Mouse (Mus musculus) kidney, adult 2 months (tissue): ENCODE results near the gene Ccdc130. TPM values are rescaled to one million over a fixed set of nuclear protein-coding genes. Genes with fewer than 3 reads are reported as not detected.
"Not testable (repeated sequence)": the region's sequence is repeated elsewhere in the genome, so short reads cannot be mapped to it uniquely, and the experiment has no call there.

ENCODE experiments used
- DNase-seq: peaks from one replicate; pipeline ENCODE4 v3.0.0; 2021
- H3K27ac ChIP-seq: fragments of 200-500 bp; 2 replicates; pipeline ENCODE4 v1.5.1; 2012; ENCODE audit warnings: low read depth, low read length, control low read depth, inconsistent platforms; ENCODE audit not compliant: insufficient read depth
- H3K27me3 ChIP-seq: fragments of 200-500 bp; replicated peaks from 2 replicates; pipeline ENCODE4 v1.6.1; 2012; ENCODE audit warnings: mild to moderate bottlenecking, moderate library complexity, low read length, inconsistent platforms; ENCODE audit not compliant: control insufficient read depth, insufficient read depth
- H3K36me3 ChIP-seq: fragments of 200-500 bp; 2 replicates; pipeline ENCODE4 v1.6.1; 2012; ENCODE audit warnings: mild to moderate bottlenecking, moderate library complexity, low read length, inconsistent platforms; ENCODE audit not compliant: control insufficient read depth, insufficient read depth
- H3K4me1 ChIP-seq: fragments of 200-500 bp; 2 replicates; pipeline ENCODE4 v1.6.1; 2011; ENCODE audit warnings: low read length; ENCODE audit not compliant: control insufficient read depth, insufficient read depth
- H3K4me3 ChIP-seq: fragments of 200-500 bp; 2 replicates; pipeline ENCODE4 v1.5.1; 2011; ENCODE audit warnings: mild to moderate bottlenecking, low read depth, low read length, control low read depth; ENCODE audit not compliant: insufficient read depth
- CTCF ChIP-seq: fragments of 200-500 bp; conservative IDR thresholded peaks from 2 replicates; pipeline ENCODE4 v1.5.1; 2011; ENCODE audit warnings: low read depth, mild to moderate bottlenecking, control low read depth, low read length, moderate library complexity, mixed read lengths; ENCODE audit not compliant: insufficient read depth, insufficient read length
- POLR2A ChIP-seq: fragments of 200-500 bp; IDR thresholded peaks from one replicate; pipeline ENCODE4 v1.6.1; 2011; ENCODE audit warnings: low read depth, low read length, control low read depth
- WGBS: fragments of 180-500 bp; shearing (Covaris S2); methylation state at CpG from one replicate; pipeline ENCODE4 v1.1.7; 2018; 5-methylcytosine and 5-hydroxymethylcytosine counted together
- polyA plus RNA-seq: library from polyadenylated mRNA; depleted of rRNA; stranded (reverse); fragments of >200 nt; gene quantifications from 2 replicates; pipeline ENCODE4 v1.2.3, GENCODE M21; 2012

The Ccdc130 gene
- polyA plus RNA-seq, 1 experiment = 24.7 TPM

DNA sequence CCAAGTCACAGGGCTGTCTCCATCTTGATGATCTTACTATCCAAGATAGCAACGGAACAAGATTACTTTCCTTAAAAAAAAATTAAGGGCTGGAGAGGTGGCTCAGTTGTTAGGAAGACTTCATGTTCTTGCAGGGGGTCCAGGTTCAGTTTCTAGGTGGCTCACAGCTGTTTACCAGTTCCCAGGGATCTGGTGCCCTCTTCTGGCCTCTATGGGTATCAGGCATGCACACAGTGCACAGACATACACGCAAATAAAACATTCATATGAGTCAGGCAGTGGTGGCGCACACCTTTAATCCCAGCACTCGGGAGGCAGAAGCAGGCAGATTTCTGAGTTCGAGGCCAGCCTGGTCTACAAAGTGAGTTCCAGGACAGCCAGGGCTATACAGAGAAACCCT is 15.5 kb upstream of the Ccdc130 start:
- H3K27me3 ChIP-seq, H3K4me3 ChIP-seq, H3K4me1 ChIP-seq, H3K36me3 ChIP-seq, H3K27ac ChIP-seq: not testable (repeated sequence)
- TF ChIP-seq CTCF = peak; percentile 72
- 48% methylated on average over 5 of the region's 5 CpGs for WGBS
- DNase-seq = peak; percentile 60

DNA sequence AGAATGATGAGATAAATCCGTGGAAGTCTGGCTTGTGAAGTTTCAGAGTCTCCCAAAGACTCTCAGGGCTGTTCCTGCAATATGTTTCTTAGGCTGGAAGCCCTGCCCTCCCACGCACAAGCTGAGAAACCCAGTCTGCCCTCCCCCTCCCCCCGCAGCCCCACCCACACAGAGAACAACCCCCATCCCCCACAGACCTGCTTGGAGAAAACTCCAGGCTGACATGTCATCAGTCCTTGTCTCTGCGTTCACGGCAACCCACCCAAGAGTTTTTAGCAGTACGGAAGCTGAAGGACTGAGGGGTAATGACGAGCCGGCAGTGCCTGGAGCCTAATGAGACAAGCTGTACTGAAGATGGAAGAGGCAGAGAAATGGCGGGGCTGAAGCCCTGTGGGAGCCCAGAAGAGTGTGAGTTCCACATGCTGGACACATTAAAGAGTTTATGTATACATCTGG is 14.5 kb upstream of the Ccdc130 start:
- no peaks in the 10 kb centered on the region for H3K4me1 ChIP-seq
- peak overlapping the region; percentile 54 for H3K4me3 ChIP-seq
- no peak for TF ChIP-seq POLR2A
- TF ChIP-seq CTCF = no peak
- no peak overlapping the region for H3K27ac ChIP-seq
- 13% methylated on average over 9 of the region's 9 CpGs for WGBS
- no peaks in the 10 kb centered on the region for H3K27me3 ChIP-seq
- H3K36me3 ChIP-seq = no peaks in the 10 kb centered on the region
- DNase-seq = no peak

DNA sequence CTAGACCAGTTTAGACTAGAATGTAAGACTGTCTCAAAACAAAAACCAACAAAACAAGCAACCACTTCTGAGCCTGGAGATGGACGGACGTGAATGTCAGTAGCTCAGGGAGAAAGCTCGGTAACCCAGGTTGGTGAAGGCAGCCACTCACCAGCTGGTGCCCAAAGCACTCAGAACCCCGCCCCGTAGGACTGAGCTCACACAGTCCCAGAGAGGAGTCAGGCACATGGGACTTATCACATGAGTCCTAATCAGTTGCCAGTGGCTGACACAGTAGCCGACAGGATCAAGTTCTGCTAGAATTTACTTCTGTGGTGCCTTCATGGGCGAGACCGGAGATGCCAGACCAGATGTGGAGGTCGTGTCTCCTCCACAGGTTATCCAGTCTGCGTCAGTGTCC is 10.6 kb upstream of the Ccdc130 start:
- TF ChIP-seq POLR2A (no peak), CTCF (no peak)
- 62% methylated on average over 10 of the region's 10 CpGs for WGBS
- Histone ChIP-seq H3K4me3 (no peak overlapping the region), H3K27me3 (no peaks in the 10 kb centered on the region), H3K36me3 (no peaks in the 10 kb centered on the region), H3K27ac (no peak overlapping the region), H3K4me1 (no peaks in the 10 kb centered on the region)
- no peak for DNase-seq

DNA sequence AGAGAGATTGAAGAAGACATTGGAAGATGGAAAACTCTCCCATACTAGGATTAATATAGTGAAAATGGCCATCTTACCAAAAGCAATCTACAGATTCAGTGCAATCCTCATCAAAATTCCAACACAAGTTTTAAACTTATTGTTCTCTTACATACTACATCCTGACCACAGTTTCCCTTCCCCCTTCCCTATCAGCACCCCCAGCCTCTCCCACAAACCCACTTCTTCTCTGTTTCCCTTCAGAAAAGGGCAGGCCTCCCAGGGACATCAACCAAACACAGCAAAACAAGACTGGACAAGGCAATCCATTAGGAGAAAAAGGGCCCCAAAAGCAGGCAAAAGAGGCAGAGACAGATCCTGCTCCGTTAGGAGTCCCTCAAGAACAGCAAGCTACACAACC is 6.3 kb upstream of the Ccdc130 start:
- DNase-seq = no peak
- no peak overlapping the region for H3K27ac ChIP-seq
- H3K27me3 ChIP-seq = no peaks in the 10 kb centered on the region
- H3K4me3 ChIP-seq = no peak overlapping the region
- H3K4me1 ChIP-seq = no peaks in the 10 kb centered on the region
- WGBS = 79% methylated on average over 1 of the region's 1 CpGs
- no peaks in the 10 kb centered on the region for H3K36me3 ChIP-seq
- TF ChIP-seq POLR2A (no peak), CTCF (no peak)

DNA sequence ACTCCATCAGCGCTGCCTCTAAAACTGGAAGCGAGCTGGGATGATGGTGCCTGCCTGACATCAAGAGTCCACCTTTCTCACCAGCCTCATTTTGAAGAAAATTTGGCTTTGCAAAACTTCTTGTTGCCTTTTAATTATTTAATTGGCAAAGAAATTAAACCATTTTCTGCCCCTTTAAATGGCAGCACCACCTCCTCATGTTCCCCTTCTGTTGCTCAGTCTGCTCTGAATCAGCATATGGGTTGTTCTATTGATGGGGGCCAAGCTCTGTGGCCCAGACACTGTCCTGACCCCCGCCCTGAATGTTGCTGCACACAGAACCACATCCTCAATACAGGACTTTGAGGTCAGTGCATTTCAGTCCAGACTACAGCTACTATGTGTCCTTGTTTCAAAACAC is 3.8 kb upstream of the Ccdc130 start:
- TF ChIP-seq CTCF (no peak), POLR2A (no peak)
- H3K27ac ChIP-seq = no peak overlapping the region
- DNase-seq = no peak
- WGBS = 83% methylated on average over 3 of the region's 3 CpGs
- H3K36me3 ChIP-seq = no peaks in the 10 kb centered on the region
- peaks cover 3% of the 10 kb centered on the region; the same call in 1 of the 2 replicates for H3K4me1 ChIP-seq
- H3K4me3 ChIP-seq = no peak overlapping the region
- H3K27me3 ChIP-seq = no peaks in the 10 kb centered on the region

DNA sequence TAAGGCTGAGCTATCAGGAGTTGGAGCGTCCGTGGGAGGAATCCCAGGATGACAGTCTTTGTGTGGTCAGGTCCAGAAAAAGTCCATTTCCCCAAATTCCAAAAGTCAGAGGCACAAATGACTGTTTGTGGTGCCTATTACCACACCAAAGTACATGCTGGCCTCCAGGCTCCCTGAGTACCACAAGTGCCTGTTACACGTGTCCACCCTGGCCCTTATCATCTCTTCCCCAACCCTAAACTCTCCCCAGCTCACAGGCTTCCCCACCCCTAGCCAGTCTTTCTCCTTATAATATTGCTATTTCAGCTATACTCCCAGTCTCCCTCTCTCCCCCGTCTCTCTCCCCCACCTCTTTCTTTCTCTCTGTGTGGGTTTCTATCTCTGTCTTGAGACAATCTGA is 2.1 kb upstream of the Ccdc130 start:
- DNase-seq = no peak
- Histone ChIP-seq H3K27me3 (no peaks in the 10 kb centered on the region), H3K4me3 (no peak overlapping the region), H3K36me3 (no peaks in the 10 kb centered on the region), H3K27ac (no peak overlapping the region), H3K4me1 (peaks cover 3% of the 10 kb centered on the region; the same call in 1 of the 2 replicates)
- 83% methylated on average over 4 of the region's 4 CpGs for WGBS
- TF ChIP-seq CTCF = no peak
- TF ChIP-seq POLR2A = no peak

DNA sequence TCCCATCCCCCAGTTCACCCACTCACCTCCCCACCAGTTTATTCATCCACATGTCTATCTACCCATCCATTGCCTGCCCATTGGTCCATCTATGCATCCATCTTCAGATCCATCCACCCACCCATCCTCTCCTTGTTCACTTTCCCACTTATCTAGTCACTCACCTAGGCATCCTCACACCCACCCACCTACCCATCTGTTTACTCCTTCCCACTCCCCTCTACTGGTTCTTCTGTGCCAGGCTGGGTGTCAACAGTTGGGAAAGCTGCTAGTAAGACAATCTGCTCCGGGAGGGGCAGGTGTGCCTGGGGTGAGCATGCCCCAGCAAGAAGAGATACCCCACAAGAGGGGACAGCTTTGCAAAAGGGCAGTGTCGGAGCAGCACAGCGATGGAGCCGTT is 9.1 kb downstream of the Ccdc130 start:
- 95% methylated on average over 4 of the region's 4 CpGs for WGBS
- Histone ChIP-seq H3K4me3 (no peak overlapping the region), H3K4me1 (peaks cover 3% of the 10 kb centered on the region), H3K27ac (no peak overlapping the region), H3K36me3 (no peaks in the 10 kb centered on the region), H3K27me3 (no peaks in the 10 kb centered on the region)
- no peak for TF ChIP-seq POLR2A
- TF ChIP-seq CTCF = no peak
- no peak for DNase-seq
